Mouse (Mus musculus) stomach, postnatal 0 days (tissue): ENCODE data around the gene Clec2e. TPM values are rescaled to one million over a fixed set of nuclear protein-coding genes. Genes with fewer than 3 reads are reported as not detected.

ENCODE experiments used
- ATAC-seq: fragments of 200-750 bp; cut with Nextera tagmentation; 2 replicates; pipeline ENCODE4 v1.8.0; 2017; ENCODE audit not compliant: low FRiP score, low TSS enrichment
- DNase-seq: peaks from one replicate; pipeline ENCODE4 v3.0.0-alpha.2; 2016; ENCODE audit warnings: low spot score
- H3K27ac ChIP-seq: fragments of 300-500 bp; sonication (generic); replicated peaks from 2 replicates; pipeline ENCODE4 v1.5.1; 2014; ENCODE audit warnings: mild to moderate bottlenecking, control low read depth
- H3K27me3 ChIP-seq: fragments of 300-500 bp; sonication (generic); 2 replicates; pipeline ENCODE4 v1.6.1; 2014; ENCODE audit warnings: low read length; ENCODE audit not compliant: control insufficient read depth, insufficient read depth
- H3K36me3 ChIP-seq: fragments of 300-500 bp; sonication (generic); 2 replicates; pipeline ENCODE4 v1.6.1; 2014; ENCODE audit warnings: low read length, mixed read lengths; ENCODE audit not compliant: control insufficient read depth, insufficient read depth
- H3K4me1 ChIP-seq: fragments of 300-500 bp; sonication (generic); replicated peaks from 2 replicates; pipeline ENCODE4 v1.6.1; 2014; ENCODE audit warnings: antibody characterized with exemption; ENCODE audit not compliant: control insufficient read depth, insufficient read depth
- H3K4me2 ChIP-seq: fragments of 300-500 bp; sonication (generic); replicated peaks from 2 replicates; pipeline ENCODE4 v1.6.1; 2014; ENCODE audit warnings: low read depth, mild to moderate bottlenecking, control low read depth, moderate library complexity
- H3K4me3 ChIP-seq: fragments of 300-500 bp; sonication (generic); 2 replicates; pipeline ENCODE4 v1.5.1; 2014; ENCODE audit warnings: low read depth, low read length, control low read depth
- H3K9ac ChIP-seq: fragments of 300-500 bp; sonication (generic); 2 replicates; pipeline ENCODE4 v1.6.1; 2014; ENCODE audit warnings: mild to moderate bottlenecking, low read length, control low read depth, mixed read lengths
- H3K9me3 ChIP-seq: fragments of 300-500 bp; sonication (generic); 2 replicates; pipeline ENCODE4 v1.6.1; 2016; ENCODE audit warnings: low read length; ENCODE audit not compliant: control insufficient read depth
- CTCF ChIP-seq: IDR thresholded peaks from 2 replicates; pipeline ENCODE4 v1.5.1; 2016; ENCODE audit warnings: antibody characterized with exemption, low read depth, mild to moderate bottlenecking, moderate library complexity
- EP300 ChIP-seq: optimal IDR thresholded peaks from 2 replicates; pipeline ENCODE3; 2016; ENCODE audit warnings: antibody characterized with exemption
- WGBS: fragments of 180-500 bp; shearing (Covaris S2); extraction: QIAGEN DNeasy Blood & Tissue Kit; methylation state at CpG from one replicate; pipeline ENCODE4 v1.1.7; 2014; 5-methylcytosine and 5-hydroxymethylcytosine counted together
- polyA plus RNA-seq: library from polyadenylated mRNA; unstranded; fragments of >200 nt; fragmentation: Nextera tagmentation; extraction: Ambion mirVana; gene quantifications from 2 replicates; pipeline ENCODE4 v1.2.1, GENCODE M21; 2015

Gene Clec2e
- polyA plus RNA-seq, 1 experiment from 2014 or later, result 0.07 TPM

GRCm38 (mm10) chr6:129051086-129051485 lies 49.6 kb downstream of the Clec2e start:
- H3K9ac ChIP-seq, result no peak overlapping the region
- no peak for TF ChIP-seq EP300
- TF ChIP-seq CTCF, result no peak
- ATAC-seq (no peak), DNase-seq (no peak)
- WGBS, result 79% methylated on average over 3 of the region's 3 CpGs
- no peaks in the 10 kb centered on the region for H3K27me3 ChIP-seq
- no peaks in the 10 kb centered on the region for H3K9me3 ChIP-seq
- H3K27ac ChIP-seq, result no peak overlapping the region
- H3K4me1 ChIP-seq, result no peaks in the 10 kb centered on the region
- no peak overlapping the region for H3K4me3 ChIP-seq
- no peaks in the 10 kb centered on the region for H3K36me3 ChIP-seq
- H3K4me2 ChIP-seq, result no peak overlapping the region

DNA sequence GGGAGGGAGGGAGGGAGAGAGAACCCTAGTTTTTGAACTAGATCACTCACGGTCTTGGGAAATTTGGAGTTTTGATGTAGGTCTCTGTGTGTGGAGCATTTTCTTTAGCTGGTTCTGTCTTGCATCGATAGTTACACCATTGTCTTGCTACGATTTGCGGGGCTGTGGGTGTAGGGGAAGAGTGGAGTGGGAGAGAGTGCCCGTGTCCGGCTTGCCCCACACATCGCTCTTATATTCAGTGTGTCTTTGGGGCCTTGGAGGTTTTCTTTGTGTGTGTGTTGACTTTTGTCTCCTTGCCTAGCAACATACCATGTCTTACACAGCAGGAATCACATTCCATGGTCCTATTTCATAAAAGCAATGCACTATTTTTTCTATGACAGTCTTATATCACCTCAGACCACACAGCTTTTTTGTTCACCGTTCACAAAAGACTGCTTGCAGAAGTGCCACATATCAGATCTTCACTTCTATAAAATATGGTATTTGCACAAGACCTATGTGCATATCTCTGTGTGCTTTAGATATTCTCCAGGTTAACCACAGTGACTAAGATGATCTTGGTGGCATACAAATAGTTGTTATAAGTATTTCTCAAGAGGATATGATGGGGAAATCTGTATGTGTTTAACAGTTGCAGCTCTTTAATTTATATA lies 51.0 kb downstream of the Clec2e start:
- no peaks in the 10 kb centered on the region for H3K27me3 ChIP-seq
- peak; percentile 17 for DNase-seq
- no peaks in the 10 kb centered on the region for H3K9me3 ChIP-seq
- 0 out of 2 replicates have a peak overlapping the region, but pooled peaks have one; percentile 31 for H3K9ac ChIP-seq
- H3K4me1 ChIP-seq, result no peaks in the 10 kb centered on the region
- WGBS, result 5% methylated on average over 8 of the region's 8 CpGs
- peak overlapping the region; percentile 22 for H3K4me3 ChIP-seq
- TF ChIP-seq CTCF (no peak), EP300 (no peak)
- no peaks in the 10 kb centered on the region for H3K36me3 ChIP-seq
- H3K4me2 ChIP-seq, result peak overlapping the region; percentile 43; the same call in 1 of the 2 replicates
- ATAC-seq, result peak; percentile 49; the same call in 1 of the 2 replicates
- no peak overlapping the region for H3K27ac ChIP-seq

GRCm38 (mm10) chr6:129048857-129049473 lies 51.7 kb downstream of the Clec2e start:
- Histone ChIP-seq H3K4me3 (peak overlapping the region; percentile 41), H3K36me3 (no peaks in the 10 kb centered on the region), H3K4me2 (peak overlapping the region; percentile 61), H3K9ac (peak overlapping the region; percentile 41; the same call in 1 of the 2 replicates), H3K27me3 (no peaks in the 10 kb centered on the region), H3K27ac (no peak overlapping the region), H3K9me3 (no peaks in the 10 kb centered on the region), H3K4me1 (no peaks in the 10 kb centered on the region)
- 2% methylated on average over 13 of the region's 13 CpGs for WGBS
- DNase-seq (peak; percentile 80), ATAC-seq (peak; percentile 87)
- TF ChIP-seq CTCF (peak; percentile 45), EP300 (no peak)

DNA sequence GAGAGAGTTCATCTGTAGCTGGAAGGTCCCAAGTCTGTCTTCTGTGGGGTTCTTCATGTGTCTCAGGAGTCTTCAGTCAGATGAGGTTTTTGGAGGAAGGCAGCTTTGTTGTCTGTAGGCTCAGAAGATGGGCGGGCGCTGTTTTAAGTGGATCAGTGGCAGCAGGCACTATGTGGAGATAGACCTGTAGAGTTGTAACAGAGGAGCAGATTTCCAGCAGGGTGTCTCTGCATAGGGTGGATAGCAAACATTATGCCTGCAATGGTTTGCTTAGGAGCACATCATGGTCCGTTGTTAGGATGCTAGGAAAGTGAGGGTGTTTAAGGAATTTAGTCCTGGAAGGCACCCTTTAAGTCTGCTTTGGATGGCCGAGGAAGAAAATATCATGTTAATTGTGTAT lies 52.3 kb downstream of the Clec2e start:
- DNase-seq (no peak), ATAC-seq (no peak)
- Histone ChIP-seq H3K27me3 (no peaks in the 10 kb centered on the region), H3K4me1 (no peaks in the 10 kb centered on the region), H3K27ac (no peak overlapping the region), H3K9ac (no peak overlapping the region), H3K36me3 (no peaks in the 10 kb centered on the region), H3K9me3 (no peaks in the 10 kb centered on the region), H3K4me3 (no peak overlapping the region), H3K4me2 (no peak overlapping the region)
- no peak for TF ChIP-seq EP300
- TF ChIP-seq CTCF, result no peak
- WGBS, result 54% methylated on average over 4 of the region's 4 CpGs

- TF ChIP-seq CTCF (no peak), EP300 (no peak)
- DNase-seq, result no peak
- WGBS, result 87% methylated on average over 2 of the region's 2 CpGs
- H3K4me2 ChIP-seq, result no peak within 1 kb of the TSS
- H3K36me3 ChIP-seq, result no peaks in the 10 kb centered on the region
- H3K9ac ChIP-seq, result no peak within 1 kb of the TSS
- no peaks in the 10 kb centered on the region for H3K9me3 ChIP-seq
- no peak within 1 kb of the TSS for H3K27ac ChIP-seq
- no peaks in the 10 kb centered on the region for H3K27me3 ChIP-seq
- no peak for ATAC-seq
- no peaks in the 10 kb centered on the region for H3K4me1 ChIP-seq
- no peak within 1 kb of the TSS for H3K4me3 ChIP-seq
Measured at GRCm38 (mm10) chr6:129045601-129046000, 55.1 kb downstream of the Clec2e start, which contains the start of gene Klrb1f. Gene Klrb1f, plus strand, starts transcription at chr6:129045901.

GRCm38 (mm10) chr6:129042470-129042869 lies 58.2 kb downstream of the Clec2e start:
- H3K36me3 ChIP-seq, result no peaks in the 10 kb centered on the region
- H3K4me1 ChIP-seq, result no peaks in the 10 kb centered on the region
- TF ChIP-seq EP300 (no peak), CTCF (no peak)
- no peak overlapping the region for H3K9ac ChIP-seq
- no peaks in the 10 kb centered on the region for H3K27me3 ChIP-seq
- H3K4me3 ChIP-seq, result no peak overlapping the region
- no peak overlapping the region for H3K4me2 ChIP-seq
- H3K27ac ChIP-seq, result no peak overlapping the region
- ATAC-seq (no peak), DNase-seq (no peak)
- no peaks in the 10 kb centered on the region for H3K9me3 ChIP-seq

Other genes with a start within 250 kb of the Clec2e start
- gene Clec2i, start 213.3 kb downstream of the Clec2e start, polyA plus RNA-seq, result 0.06 and 0.17 TPM in 2 replicates
- gene BC035044, start 209.8 kb downstream of the Clec2e start, polyA plus RNA-seq, result 0.59 and 0.68 TPM in 2 replicates
- gene Clec2g, start 166.5 kb downstream of the Clec2e start, polyA plus RNA-seq, result 3.6 and 3.8 TPM in 2 replicates
- 0.16 and 0.18 TPM in 2 replicates for gene Klrb1f, start 55.0 kb downstream of the Clec2e start, polyA plus RNA-seq
- 0.42 and 0.87 TPM in 2 replicates for gene Clec2d, start 79.7 kb upstream of the Clec2e start, polyA plus RNA-seq
- 0.15 and 0.18 TPM in 2 replicates for gene Cd69, start 174.5 kb upstream of the Clec2e start, polyA plus RNA-seq
- gene 4922502D21Rik, start 230.9 kb upstream of the Clec2e start, polyA plus RNA-seq, result not detected in 2 replicates
- gene Clec12a, start 241.8 kb upstream of the Clec2e start, polyA plus RNA-seq, result 0.40 and 0.61 TPM in 2 replicates